Mouse (Mus musculus) ES-Bruce4 (cell line): ENCODE data around the gene Cblb. TPM values are rescaled to one million over a fixed set of nuclear protein-coding genes. Genes with fewer than 3 reads are reported as not detected.

Experiments
- H3K27ac ChIP-seq: 2 replicates; pipeline ENCODE4 v1.5.1; 2012; ENCODE audit warnings: low read length, inconsistent platforms; ENCODE audit not compliant: insufficient read depth
- H3K27me3 ChIP-seq: 2 replicates; pipeline ENCODE4 v1.6.1; 2012; ENCODE audit warnings: mild to moderate bottlenecking, low read length, inconsistent platforms; ENCODE audit not compliant: control insufficient read depth, poor library complexity, insufficient read depth, severe bottlenecking
- H3K36me3 ChIP-seq: 2 replicates; pipeline ENCODE4 v1.6.1; 2012; ENCODE audit warnings: inconsistent platforms, mild to moderate bottlenecking, low read length, moderate library complexity; ENCODE audit not compliant: control insufficient read depth, poor library complexity, insufficient read depth, severe bottlenecking
- H3K4me1 ChIP-seq: one replicate; pipeline ENCODE4 v1.8.1; 2011; ENCODE audit warnings: low read length; ENCODE audit not compliant: control insufficient read depth, insufficient read depth
- H3K4me3 ChIP-seq: 2 replicates; pipeline ENCODE4 v1.5.1; 2011; ENCODE audit warnings: low read depth, mild to moderate bottlenecking, low read length
- H3K9ac ChIP-seq: 2 replicates; pipeline ENCODE4 v1.6.1; 2012; ENCODE audit warnings: low read depth, mild to moderate bottlenecking, inconsistent platforms; ENCODE audit not compliant: poor library complexity, severe bottlenecking
- H3K9me3 ChIP-seq: replicated peaks from 2 replicates; pipeline ENCODE4 v1.6.1; 2012; ENCODE audit warnings: mild to moderate bottlenecking, low read length, inconsistent platforms; ENCODE audit not compliant: control insufficient read depth, poor library complexity, insufficient read depth, severe bottlenecking
- CTCF ChIP-seq: IDR thresholded peaks from one replicate; pipeline ENCODE4 v1.8.1; 2011; ENCODE audit warnings: low read depth, low read length
- EP300 ChIP-seq: IDR thresholded peaks from 2 replicates; pipeline ENCODE4 v1.6.1; 2011; ENCODE audit warnings: low read depth, low read length; ENCODE audit not compliant: insufficient read depth
- POLR2A ChIP-seq: IDR thresholded peaks from one replicate; pipeline ENCODE4 v1.8.1; 2011; ENCODE audit warnings: low read length; ENCODE audit not compliant: insufficient read depth
- polyA plus RNA-seq: library from polyadenylated mRNA; stranded (reverse); fragments of >200 nt; gene quantifications from 2 replicates; pipeline ENCODE4 v1.2.4, GENCODE M21; 2011; ENCODE audit warnings: low read depth; ENCODE audit not compliant: missing spikeins, insufficient read depth, insufficient read length

Cblb gene
- polyA plus RNA-seq, 1 experiment: 21.1 TPM

GRCm38 (mm10) chr16:52229930-52230329 lies 198.9 kb downstream of the Cblb start:
- no peak overlapping the region for H3K4me3 ChIP-seq
- H3K36me3 ChIP-seq: no peaks in the 10 kb centered on the region
- no peak overlapping the region for H3K27ac ChIP-seq
- H3K9ac ChIP-seq: no peak overlapping the region
- no peaks in the 10 kb centered on the region for H3K9me3 ChIP-seq
- no peaks in the 10 kb centered on the region for H3K27me3 ChIP-seq
- no peaks in the 10 kb centered on the region for H3K4me1 ChIP-seq
- TF ChIP-seq CTCF (no peak), EP300 (no peak), POLR2A (no peak)

- no peaks in the 10 kb centered on the region for H3K36me3 ChIP-seq
- H3K9me3 ChIP-seq: no peaks in the 10 kb centered on the region
- no peak overlapping the region for H3K27ac ChIP-seq
- no peak for TF ChIP-seq EP300
- no peak for TF ChIP-seq CTCF
- no peak overlapping the region for H3K9ac ChIP-seq
- H3K4me3 ChIP-seq: no peak overlapping the region
- no peaks in the 10 kb centered on the region for H3K27me3 ChIP-seq
- no peaks in the 10 kb centered on the region for H3K4me1 ChIP-seq
Observed at GRCm38 (mm10) chr16:52242144-52242543, 211.1 kb downstream of the Cblb start.

- Histone ChIP-seq H3K4me3 (no peak overlapping the region), H3K9me3 (no peaks in the 10 kb centered on the region), H3K27ac (no peak overlapping the region), H3K27me3 (no peaks in the 10 kb centered on the region), H3K36me3 (no peaks in the 10 kb centered on the region), H3K4me1 (no peaks in the 10 kb centered on the region), H3K9ac (no peak overlapping the region)
- TF ChIP-seq CTCF (no peak), EP300 (no peak), POLR2A (no peak)
Observed at GRCm38 (mm10) chr16:52243421-52243973, 212.5 kb downstream of the Cblb start.

GRCm38 (mm10) chr16:52250196-52250595 lies 219.2 kb downstream of the Cblb start:
- Histone ChIP-seq H3K4me1 (no peaks in the 10 kb centered on the region), H3K9ac (no peak overlapping the region), H3K9me3 (no peaks in the 10 kb centered on the region), H3K36me3 (no peaks in the 10 kb centered on the region), H3K4me3 (no peak overlapping the region), H3K27ac (no peak overlapping the region), H3K27me3 (no peaks in the 10 kb centered on the region)
- TF ChIP-seq CTCF: no peak
- TF ChIP-seq EP300: no peak
- no peak for TF ChIP-seq POLR2A

GRCm38 (mm10) chr16:52250935-52251334 lies 219.9 kb downstream of the Cblb start:
- Histone ChIP-seq H3K9ac (no peak overlapping the region), H3K27ac (no peak overlapping the region), H3K4me1 (no peaks in the 10 kb centered on the region), H3K4me3 (no peak overlapping the region), H3K27me3 (no peaks in the 10 kb centered on the region), H3K9me3 (no peaks in the 10 kb centered on the region), H3K36me3 (no peaks in the 10 kb centered on the region)
- TF ChIP-seq EP300 (no peak), POLR2A (no peak), CTCF (no peak)
